Mouse (Mus musculus) hindbrain, postnatal 0 days (tissue): ENCODE measurements around the gene Adad2. TPM values are rescaled to one million over a fixed set of nuclear protein-coding genes. Genes with fewer than 3 reads are reported as not detected.

Experiments used
- ATAC-seq: fragments of 200-750 bp; cut with Nextera tagmentation; 2 replicates; pipeline ENCODE4 v1.8.0; 2017; ENCODE audit warnings: mild to moderate bottlenecking, moderate TSS enrichment, moderate library complexity
- DNase-seq: peaks from one replicate; pipeline ENCODE4 v3.0.0-alpha.2; 2015; ENCODE audit warnings: low spot score
- H3K27ac ChIP-seq: fragments of 300-500 bp; sonication (generic); 2 replicates; pipeline ENCODE4 v1.5.1; 2014; ENCODE audit warnings: mild to moderate bottlenecking
- H3K27me3 ChIP-seq: fragments of 300-500 bp; sonication (generic); 2 replicates; pipeline ENCODE4 v1.6.1; 2014; ENCODE audit warnings: low read length, mixed read lengths; ENCODE audit not compliant: insufficient read depth
- H3K36me3 ChIP-seq: fragments of 300-500 bp; sonication (generic); 2 replicates; pipeline ENCODE4 v1.6.1; 2014; ENCODE audit warnings: low read length, mixed read lengths; ENCODE audit not compliant: insufficient read depth
- H3K4me1 ChIP-seq: fragments of 300-500 bp; sonication (generic); 2 replicates; pipeline ENCODE4 v1.6.1; 2014; ENCODE audit warnings: antibody characterized with exemption, low read length, mixed read lengths; ENCODE audit not compliant: insufficient read depth
- H3K4me2 ChIP-seq: fragments of 300-500 bp; sonication (generic); 2 replicates; pipeline ENCODE4 v1.6.1; 2014; ENCODE audit warnings: low read depth, mild to moderate bottlenecking, low read length, moderate library complexity, mixed read lengths
- H3K4me3 ChIP-seq: fragments of 300-500 bp; sonication (generic); 2 replicates; pipeline ENCODE4 v1.5.1; 2014; ENCODE audit warnings: low read length
- H3K9ac ChIP-seq: fragments of 300-500 bp; sonication (generic); replicated peaks from 2 replicates; pipeline ENCODE4 v1.6.1; 2014; ENCODE audit warnings: mild to moderate bottlenecking, low read length, moderate library complexity, mixed read lengths
- H3K9me3 ChIP-seq: fragments of 300-500 bp; sonication (generic); 2 replicates; pipeline ENCODE4 v1.6.1; 2016; ENCODE audit warnings: low read length, mixed read lengths
- CTCF ChIP-seq: IDR thresholded peaks from 2 replicates; pipeline ENCODE4 v1.5.1; 2016; ENCODE audit warnings: antibody characterized with exemption, control low read depth, low read depth
- WGBS: fragments of 180-500 bp; shearing (Covaris S2); extraction: QIAGEN DNeasy Blood & Tissue Kit; methylation state at CpG from one replicate; pipeline ENCODE4 v1.1.7; 2014; 5-methylcytosine and 5-hydroxymethylcytosine counted together
- polyA plus RNA-seq: library from polyadenylated mRNA; unstranded; fragments of >200 nt; fragmentation: Nextera tagmentation; extraction: Ambion mirVana; gene quantifications from 2 replicates; pipeline ENCODE4 v1.2.1, GENCODE M21; 2015
- total RNA-seq: library from RNA; depleted of rRNA; stranded (reverse); fragments of >200 nt; gene quantifications from 2 replicates; pipeline ENCODE4 v1.2.3, GENCODE M21; 2014

Gene Adad2
- total and polyA plus RNA-seq, 2 experiments from 2014 or later, result 0.11 to 0.63 TPM

- no peak for DNase-seq
- no peaks in the 10 kb centered on the region for H3K9me3 ChIP-seq
- no peaks in the 10 kb centered on the region for H3K4me1 ChIP-seq
- TF ChIP-seq CTCF, result no peak
- no peak overlapping the region for H3K4me3 ChIP-seq
- H3K4me2 ChIP-seq, result no peak overlapping the region
- H3K36me3 ChIP-seq, result no peaks in the 10 kb centered on the region
- H3K27ac ChIP-seq, result no peak overlapping the region
- WGBS, result 45% methylated on average over 10 of the region's 10 CpGs
- no peak for ATAC-seq
- H3K27me3 ChIP-seq, result no peaks in the 10 kb centered on the region
- no peak overlapping the region for H3K9ac ChIP-seq
These were observed 15.2 kb downstream of the Adad2 start for GRCm38 (mm10) chr8:119627613-119628359.

- Histone ChIP-seq H3K27ac (no peak overlapping the region), H3K4me1 (0 out of 2 replicates have a peak, but pooled peaks cover 4% of the 10 kb centered on the region), H3K36me3 (no peaks in the 10 kb centered on the region), H3K9me3 (no peaks in the 10 kb centered on the region), H3K4me3 (no peak overlapping the region), H3K9ac (no peak overlapping the region), H3K4me2 (no peak overlapping the region), H3K27me3 (no peaks in the 10 kb centered on the region)
- no peak for ATAC-seq
- TF ChIP-seq CTCF, result no peak
- WGBS, result 27% methylated on average over 3 of the region's 3 CpGs
- peak; percentile 27 for DNase-seq
These were observed 18.3 kb downstream of the Adad2 start for GRCm38 (mm10) chr8:119630841-119631240.

GRCm38 (mm10) chr8:119632246-119632645 is 19.7 kb downstream of the Adad2 start:
- DNase-seq (no peak), ATAC-seq (no peak)
- TF ChIP-seq CTCF, result no peak
- Histone ChIP-seq H3K9me3 (no peaks in the 10 kb centered on the region), H3K4me1 (0 out of 2 replicates have a peak, but pooled peaks cover 4% of the 10 kb centered on the region), H3K36me3 (no peaks in the 10 kb centered on the region), H3K27me3 (no peaks in the 10 kb centered on the region), H3K4me3 (no peak overlapping the region), H3K27ac (no peak overlapping the region), H3K4me2 (no peak overlapping the region), H3K9ac (no peak overlapping the region)
- 91% methylated on average over 9 of the region's 9 CpGs for WGBS

- Histone ChIP-seq H3K27me3 (no peaks in the 10 kb centered on the region), H3K4me1 (0 out of 2 replicates have a peak, but pooled peaks cover 4% of the 10 kb centered on the region), H3K27ac (no peak overlapping the region), H3K9me3 (no peaks in the 10 kb centered on the region), H3K4me3 (no peak overlapping the region), H3K36me3 (no peaks in the 10 kb centered on the region), H3K4me2 (no peak overlapping the region), H3K9ac (no peak overlapping the region)
- WGBS, result 52% methylated on average over 29 of the region's 29 CpGs
- ATAC-seq (no peak), DNase-seq (no peak)
- TF ChIP-seq CTCF, result no peak
These were observed 20.4 kb downstream of the Adad2 start for GRCm38 (mm10) chr8:119632909-119633308.

GRCm38 (mm10) chr8:119634616-119635336 is 22.2 kb downstream of the Adad2 start:
- H3K4me1 ChIP-seq, result 0 out of 2 replicates have a peak, but pooled peaks cover 4% of the 10 kb centered on the region
- H3K9ac ChIP-seq, result no peak overlapping the region
- TF ChIP-seq CTCF, result no peak
- no peak overlapping the region for H3K4me2 ChIP-seq
- DNase-seq (peak; percentile 40), ATAC-seq (no peak)
- WGBS, result 13% methylated on average over 14 of the region's 14 CpGs
- no peak overlapping the region for H3K27ac ChIP-seq
- H3K27me3 ChIP-seq, result no peaks in the 10 kb centered on the region
- H3K36me3 ChIP-seq, result no peaks in the 10 kb centered on the region
- H3K9me3 ChIP-seq, result no peaks in the 10 kb centered on the region
- no peak overlapping the region for H3K4me3 ChIP-seq

GRCm38 (mm10) chr8:119635378-119635777 is 22.8 kb downstream of the Adad2 start, which contains the start of gene Kcng4:
Kcng4 (minus strand) TSS chr8:119635680.
- no peak for ATAC-seq
- Histone ChIP-seq H3K4me1 (0 out of 2 replicates have a peak, but pooled peaks cover 4% of the 10 kb centered on the region), H3K27me3 (no peaks in the 10 kb centered on the region), H3K36me3 (no peaks in the 10 kb centered on the region), H3K9ac (no peak within 1 kb of the TSS), H3K9me3 (no peaks in the 10 kb centered on the region), H3K27ac (0 out of 2 replicates have a peak within 1 kb of the TSS, but pooled peaks have one; percentile 11), H3K4me3 (no peak within 1 kb of the TSS), H3K4me2 (no peak within 1 kb of the TSS)
- no peak for DNase-seq
- 35% methylated on average over 6 of the region's 6 CpGs for WGBS
- no peak for TF ChIP-seq CTCF
